Mouse (Mus musculus): ENCODE data around the gene 6030498E09Rik. TPM values are rescaled to one million over a fixed set of nuclear protein-coding genes. Genes with fewer than 3 reads are reported as not detected.

Gene 6030498E09Rik
- polyA plus RNA-seq (2012; rRNA removed), result not detected in 2 replicates

DNA sequence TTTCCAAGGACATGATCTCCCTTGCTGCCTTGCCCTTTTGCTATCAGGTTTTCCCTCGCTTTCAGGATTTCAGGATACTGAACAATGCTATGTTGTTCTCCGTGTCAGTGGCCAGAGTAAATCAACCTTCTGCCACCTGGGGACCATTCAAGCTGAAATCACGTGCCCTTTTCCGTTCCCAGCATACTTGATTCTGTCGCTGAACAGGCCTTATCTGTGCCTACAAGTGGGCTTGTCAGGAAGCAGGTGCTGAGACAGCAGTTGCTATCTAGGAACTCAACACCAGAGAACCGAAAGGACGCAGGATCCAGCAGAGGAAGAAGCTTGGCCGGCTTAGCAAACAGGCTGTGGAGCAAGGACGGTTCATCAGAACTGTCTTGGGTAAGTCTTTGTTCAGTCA, at the start of gene 6030498E09Rik:
Gene 6030498E09Rik, plus strand, starts transcription at position 194 of the 400 bp plus-strand sequence.

Other genes starting within 250 kb of the 6030498E09Rik start
- 1.7 and 1.8 TPM in 2 replicates for gene Cul4b, start 196.5 kb upstream of the 6030498E09Rik start, polyA plus RNA-seq (2012; rRNA removed)
- 3.0 and 3.4 TPM in 2 replicates for gene Mcts1, start 172.1 kb upstream of the 6030498E09Rik start, polyA plus RNA-seq (2012; rRNA removed)
- gene C1galt1c1, start 137.6 kb upstream of the 6030498E09Rik start, polyA plus RNA-seq (2012; rRNA removed), result 9.6 and 11.6 TPM in 2 replicates

All from colon, adult 2 months (tissue).